In the genomic region with DNA sequence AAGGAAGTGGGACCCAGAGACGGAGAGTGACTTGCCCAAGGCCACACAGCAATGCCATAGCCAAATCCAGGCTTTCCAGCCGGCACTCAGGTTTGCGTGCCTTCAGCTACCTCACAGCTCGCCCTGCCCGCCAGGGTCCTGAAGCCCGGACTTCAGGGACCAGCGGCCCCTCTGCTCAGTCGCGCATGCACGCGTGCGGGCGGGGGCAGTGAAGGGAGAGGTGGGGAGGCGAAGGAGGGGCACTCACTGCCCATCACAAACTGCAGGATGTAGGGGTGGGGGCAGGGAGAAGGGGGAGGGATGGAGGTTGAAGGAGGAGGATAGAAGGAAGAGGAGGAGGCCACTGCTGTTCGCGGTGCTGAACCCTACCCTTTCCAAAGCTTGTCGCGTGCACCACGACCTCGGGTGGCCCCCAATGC, we compare ENCODE assay signal across 9 mouse cellular contexts. TPM values are rescaled to one million over a fixed set of nuclear protein-coding genes. Genes with fewer than 3 reads are reported as not detected.
DNase-seq lines count a peak whose midpoint lies in the region; ATAC-seq lines count a peak whose summit lies in the region.
"Had no signal": no experiment of that assay in that cellular context is flagged by ENCODE, and none has a peak within 500 bp of the region (broad histone marks: within the 10 kb centered on the region; RNA-seq: fewer than 3 reads in every experiment).

No protein-coding gene starts in this region.

- intact Hi-C loops in heart, postnatal 25 days (cut with DNase I) = no loop called here

- no peak for DNase-seq in heart, postnatal 25 days (ENCODE audit: low spot score)
- peak; percentile 38 for DNase-seq in embryo, embryonic 9.5 days (ENCODE audit: extremely low spot score)
- DNase-seq in B cell, adult 2 months = no peak
- no peak for DNase-seq in frontal cortex, postnatal 25 days (ENCODE audit: low spot score in 2 of 2)
- no peak for DNase-seq in right cerebral cortex, postnatal 36 days (ENCODE audit: low spot score in 2 of 2)

- peak overlapping the region; percentile 59 for H3K4me2 ChIP-seq in heart, embryonic 15.5 days
- peak overlapping the region; percentile 66 for H3K4me2 ChIP-seq in hindbrain, embryonic 15.5 days
- H3K4me2 ChIP-seq in midbrain, embryonic 15.5 days = peak overlapping the region; percentile 21; the same call in 1 of the 2 replicates

- WGBS in heart, embryonic 15.5 days = under 1% methylated on average over 20 of the region's 20 CpGs
- 0% methylated on average over 20 of the region's 20 CpGs for WGBS in hindbrain, embryonic 15.5 days
- under 1% methylated on average over 20 of the region's 20 CpGs for WGBS in midbrain, embryonic 15.5 days

- H3K36me3 ChIP-seq in heart, embryonic 15.5 days = no peaks in the 10 kb centered on the region
- no peaks in the 10 kb centered on the region for H3K36me3 ChIP-seq in hindbrain, embryonic 15.5 days
- no peaks in the 10 kb centered on the region for H3K36me3 ChIP-seq in midbrain, embryonic 15.5 days (replicated peaks)

- peaks cover 100% of the 10 kb centered on the region for H3K27me3 ChIP-seq in heart, embryonic 15.5 days
- peaks cover 80% of the 10 kb centered on the region for H3K27me3 ChIP-seq in hindbrain, embryonic 15.5 days
- peaks cover 92% of the 10 kb centered on the region for H3K27me3 ChIP-seq in midbrain, embryonic 15.5 days (replicated peaks)

- peaks cover 67% of the 10 kb centered on the region for H3K4me1 ChIP-seq in heart, embryonic 15.5 days (replicated peaks)
- peaks cover 77% of the 10 kb centered on the region for H3K4me1 ChIP-seq in hindbrain, embryonic 15.5 days (replicated peaks)
- H3K4me1 ChIP-seq in midbrain, embryonic 15.5 days = peaks cover 62% of the 10 kb centered on the region

- H3K9me3 ChIP-seq in heart, embryonic 15.5 days (replicated peaks) = no peaks in the 10 kb centered on the region
- H3K9me3 ChIP-seq in hindbrain, embryonic 15.5 days = no peaks in the 10 kb centered on the region
- no peaks in the 10 kb centered on the region for H3K9me3 ChIP-seq in midbrain, embryonic 15.5 days

- H3K4me3 ChIP-seq in heart, embryonic 15.5 days = peak overlapping the region; percentile 41
- H3K4me3 ChIP-seq in hindbrain, embryonic 15.5 days = peak overlapping the region; percentile 44
- peak overlapping the region; percentile 15 for H3K4me3 ChIP-seq in midbrain, embryonic 15.5 days
- H3K4me3 ChIP-seq: layer of hippocampus, adult 2 months had no signal

- no peak overlapping the region for H3K27ac ChIP-seq in heart, embryonic 15.5 days
- H3K27ac ChIP-seq in hindbrain, embryonic 15.5 days (replicated peaks) = peak overlapping the region; percentile 72
- no peak overlapping the region for H3K27ac ChIP-seq in midbrain, embryonic 15.5 days
- H3K27ac ChIP-seq: layer of hippocampus, adult 2 months had no signal

- no peak overlapping the region for H3K9ac ChIP-seq in heart, embryonic 15.5 days
- H3K9ac ChIP-seq in hindbrain, embryonic 15.5 days = peak overlapping the region; percentile 44; the same call in 1 of the 2 replicates
- H3K9ac ChIP-seq in midbrain, embryonic 15.5 days = no peak overlapping the region

- ATAC-seq in heart, embryonic 15.5 days (replicated peaks; ENCODE audit: insufficient number of reproducible peaks, insufficient read depth, low FRiP score, low read depth) = no peak
- no peak for ATAC-seq in hindbrain, embryonic 15.5 days (ENCODE audit: low FRiP score, low read depth)
- ATAC-seq in midbrain, embryonic 15.5 days (replicated peaks) = no peak

RNA-seq across cellular contexts. Expression of gene Skor1, which starts 1.9 kb away (rescaled TPM):
- not detected in 2 replicates for polyA plus RNA-seq in heart, embryonic 15.5 days (2015; fragmentation: Nextera tagmentation; extraction: Ambion mirVana)
- total RNA-seq in heart, postnatal 25 days (2021) = not detected
- polyA plus RNA-seq in hindbrain, embryonic 15.5 days (2015; fragmentation: Nextera tagmentation; extraction: Ambion mirVana) = 15.0 and 20.5 TPM in 2 replicates
- 1.6 and 1.9 TPM in 2 replicates for polyA plus RNA-seq in midbrain, embryonic 15.5 days (2015; fragmentation: Nextera tagmentation; extraction: Ambion mirVana)
